Mouse (Mus musculus) embryonic facial prominence, embryonic 13.5 days (tissue): Measurements from ENCODE around the gene Trabd2b. TPM values are rescaled to one million over a fixed set of nuclear protein-coding genes. Genes with fewer than 3 reads are reported as not detected.

Experiments used
- ATAC-seq: fragments of 200-750 bp; cut with Nextera tagmentation; 2 replicates; pipeline ENCODE4 v1.8.0; 2017; ENCODE audit warnings: low read depth; ENCODE audit not compliant: insufficient number of reproducible peaks, insufficient read depth, low FRiP score, low TSS enrichment
- H3K27ac ChIP-seq: fragments of 300-500 bp; sonication (generic); 2 replicates; pipeline ENCODE4 v1.5.1; 2015; ENCODE audit warnings: moderate library complexity, mild to moderate bottlenecking, inconsistent platforms
- H3K27me3 ChIP-seq: fragments of 300-500 bp; sonication (generic); 2 replicates; pipeline ENCODE4 v1.6.1; 2015; ENCODE audit warnings: mild to moderate bottlenecking, inconsistent platforms
- H3K36me3 ChIP-seq: fragments of 300-500 bp; sonication (generic); 2 replicates; pipeline ENCODE4 v1.6.1; 2015; ENCODE audit warnings: mild to moderate bottlenecking, inconsistent platforms
- H3K4me1 ChIP-seq: fragments of 300-500 bp; sonication (generic); 2 replicates; pipeline ENCODE4 v1.6.1; 2015; ENCODE audit warnings: inconsistent platforms
- H3K4me2 ChIP-seq: fragments of 300-500 bp; sonication (generic); 2 replicates; pipeline ENCODE4 v1.6.1; 2015; ENCODE audit warnings: moderate library complexity, mild to moderate bottlenecking, inconsistent platforms
- H3K4me3 ChIP-seq: fragments of 300-500 bp; sonication (generic); 2 replicates; pipeline ENCODE4 v1.5.1; 2015; ENCODE audit warnings: mild to moderate bottlenecking, inconsistent platforms
- H3K9ac ChIP-seq: fragments of 300-500 bp; sonication (generic); 2 replicates; pipeline ENCODE4 v1.6.1; 2015; ENCODE audit warnings: mild to moderate bottlenecking, inconsistent platforms
- H3K9me3 ChIP-seq: fragments of 300-500 bp; sonication (generic); 2 replicates; pipeline ENCODE4 v1.6.1; 2016; ENCODE audit warnings: inconsistent platforms
- whole genome bisulfite sequencing: fragments of 180-500 bp; shearing (Covaris S2); methylation state at CpG from one replicate; pipeline ENCODE4 v1.1.7; 2015; ENCODE audit warnings: mixed read lengths; 5-methylcytosine and 5-hydroxymethylcytosine counted together
- polyA plus RNA-seq: library from polyadenylated mRNA; unstranded; fragments of >200 nt; fragmentation: Nextera tagmentation; extraction: Ambion mirVana; gene quantifications from 2 replicates; pipeline ENCODE4 v1.2.1, GENCODE M21; 2015

Gene Trabd2b
- polyA plus RNA-seq, 1 experiment from 2014 or later, result 1.7 TPM

GRCm38 (mm10) chr4:114636324-114636723, 229.8 kb downstream of the Trabd2b start:
- no peak overlapping the region for H3K4me2 ChIP-seq
- H3K9ac ChIP-seq, result no peak overlapping the region
- WGBS, result 79% methylated on average over 1 of the region's 1 CpGs
- H3K9me3 ChIP-seq, result no peaks in the 10 kb centered on the region
- no peaks in the 10 kb centered on the region for H3K4me1 ChIP-seq
- no peak overlapping the region for H3K4me3 ChIP-seq
- no peaks in the 10 kb centered on the region for H3K36me3 ChIP-seq
- no peak overlapping the region for H3K27ac ChIP-seq
- H3K27me3 ChIP-seq, result peaks cover 38% of the 10 kb centered on the region
- no peak for ATAC-seq

GRCm38 (mm10) chr4:114637120-114637519, 230.6 kb downstream of the Trabd2b start:
- Histone ChIP-seq H3K27me3 (peaks cover 43% of the 10 kb centered on the region), H3K4me2 (no peak overlapping the region), H3K36me3 (no peaks in the 10 kb centered on the region), H3K9me3 (no peaks in the 10 kb centered on the region), H3K4me1 (no peaks in the 10 kb centered on the region), H3K9ac (no peak overlapping the region), H3K4me3 (no peak overlapping the region), H3K27ac (no peak overlapping the region)
- 21% methylated on average over 3 of the region's 3 CpGs for WGBS
- no peak for ATAC-seq

GRCm38 (mm10) chr4:114642469-114642868, 235.9 kb downstream of the Trabd2b start:
- Histone ChIP-seq H3K27me3 (peaks cover 41% of the 10 kb centered on the region), H3K4me2 (no peak overlapping the region), H3K9ac (no peak overlapping the region), H3K27ac (no peak overlapping the region), H3K4me1 (no peaks in the 10 kb centered on the region), H3K4me3 (no peak overlapping the region), H3K9me3 (no peaks in the 10 kb centered on the region), H3K36me3 (no peaks in the 10 kb centered on the region)
- 88% methylated on average over 4 of the region's 4 CpGs for WGBS
- no peak for ATAC-seq

GRCm38 (mm10) chr4:114643679-114644208, 237.2 kb downstream of the Trabd2b start:
- 89% methylated on average over 20 of the region's 20 CpGs for WGBS
- no peaks in the 10 kb centered on the region for H3K36me3 ChIP-seq
- H3K4me3 ChIP-seq, result no peak overlapping the region
- no peak for ATAC-seq
- H3K27me3 ChIP-seq, result peaks cover 50% of the 10 kb centered on the region
- H3K9ac ChIP-seq, result no peak overlapping the region
- no peak overlapping the region for H3K27ac ChIP-seq
- no peak overlapping the region for H3K4me2 ChIP-seq
- peaks cover 3% of the 10 kb centered on the region; the same call in 1 of the 2 replicates for H3K4me1 ChIP-seq
- H3K9me3 ChIP-seq, result no peaks in the 10 kb centered on the region

GRCm38 (mm10) chr4:114645341-114645740, 238.8 kb downstream of the Trabd2b start:
- no peaks in the 10 kb centered on the region for H3K36me3 ChIP-seq
- peaks cover 53% of the 10 kb centered on the region for H3K27me3 ChIP-seq
- H3K4me2 ChIP-seq, result no peak overlapping the region
- H3K4me1 ChIP-seq, result peaks cover 5% of the 10 kb centered on the region; the same call in 1 of the 2 replicates
- H3K4me3 ChIP-seq, result no peak overlapping the region
- ATAC-seq, result no peak
- H3K27ac ChIP-seq, result no peak overlapping the region
- H3K9ac ChIP-seq, result no peak overlapping the region
- no peaks in the 10 kb centered on the region for H3K9me3 ChIP-seq

GRCm38 (mm10) chr4:114646825-114647681, 240.5 kb downstream of the Trabd2b start:
- 60% methylated on average over 13 of the region's 13 CpGs for WGBS
- Histone ChIP-seq H3K4me3 (no peak overlapping the region), H3K4me2 (no peak overlapping the region), H3K4me1 (peaks cover 5% of the 10 kb centered on the region; the same call in 1 of the 2 replicates), H3K36me3 (no peaks in the 10 kb centered on the region), H3K9me3 (no peaks in the 10 kb centered on the region), H3K27ac (no peak overlapping the region), H3K27me3 (peaks cover 65% of the 10 kb centered on the region), H3K9ac (no peak overlapping the region)
- no peak for ATAC-seq

- H3K4me2 ChIP-seq, result no peak overlapping the region
- WGBS, result 6% methylated on average over 4 of the region's 4 CpGs
- H3K4me1 ChIP-seq, result peaks cover 5% of the 10 kb centered on the region; the same call in 1 of the 2 replicates
- H3K4me3 ChIP-seq, result no peak overlapping the region
- H3K36me3 ChIP-seq, result no peaks in the 10 kb centered on the region
- H3K9me3 ChIP-seq, result no peaks in the 10 kb centered on the region
- H3K9ac ChIP-seq, result no peak overlapping the region
- ATAC-seq, result no peak
- H3K27ac ChIP-seq, result no peak overlapping the region
- peaks cover 62% of the 10 kb centered on the region for H3K27me3 ChIP-seq
These were observed 241.2 kb downstream of the Trabd2b start for GRCm38 (mm10) chr4:114647689-114648088.

- no peaks in the 10 kb centered on the region for H3K9me3 ChIP-seq
- peaks cover 68% of the 10 kb centered on the region for H3K27me3 ChIP-seq
- H3K9ac ChIP-seq, result no peak overlapping the region
- H3K4me2 ChIP-seq, result peak overlapping the region; percentile 23
- 13% methylated on average over 28 of the region's 28 CpGs for WGBS
- ATAC-seq, result no peak
- no peaks in the 10 kb centered on the region for H3K36me3 ChIP-seq
- H3K27ac ChIP-seq, result no peak overlapping the region
- H3K4me3 ChIP-seq, result no peak overlapping the region
- H3K4me1 ChIP-seq, result peaks cover 5% of the 10 kb centered on the region; the same call in 1 of the 2 replicates
These were observed 242.1 kb downstream of the Trabd2b start for GRCm38 (mm10) chr4:114648532-114649074.

- Histone ChIP-seq H3K4me2 (no peak overlapping the region), H3K4me1 (peaks cover 5% of the 10 kb centered on the region; the same call in 1 of the 2 replicates), H3K27me3 (peaks cover 67% of the 10 kb centered on the region), H3K4me3 (no peak overlapping the region), H3K9ac (no peak overlapping the region), H3K27ac (no peak overlapping the region), H3K9me3 (no peaks in the 10 kb centered on the region), H3K36me3 (no peaks in the 10 kb centered on the region)
- WGBS, result 77% methylated on average over 6 of the region's 6 CpGs
- ATAC-seq, result no peak
These were observed 244.0 kb downstream of the Trabd2b start for GRCm38 (mm10) chr4:114650551-114650950.

- Histone ChIP-seq H3K9ac (no peak overlapping the region), H3K27me3 (peaks cover 63% of the 10 kb centered on the region), H3K4me2 (no peak overlapping the region), H3K36me3 (no peaks in the 10 kb centered on the region), H3K9me3 (no peaks in the 10 kb centered on the region), H3K4me3 (no peak overlapping the region), H3K27ac (no peak overlapping the region), H3K4me1 (peaks cover 5% of the 10 kb centered on the region; the same call in 1 of the 2 replicates)
- WGBS, result 25% methylated on average over 3 of the region's 3 CpGs
- ATAC-seq, result no peak
These were observed 244.5 kb downstream of the Trabd2b start for GRCm38 (mm10) chr4:114651007-114651406.

GRCm38 (mm10) chr4:114651606-114652005, 245.1 kb downstream of the Trabd2b start:
- no peak overlapping the region for H3K27ac ChIP-seq
- no peak overlapping the region for H3K9ac ChIP-seq
- H3K36me3 ChIP-seq, result no peaks in the 10 kb centered on the region
- H3K4me2 ChIP-seq, result no peak overlapping the region
- peaks cover 5% of the 10 kb centered on the region; the same call in 1 of the 2 replicates for H3K4me1 ChIP-seq
- H3K27me3 ChIP-seq, result peaks cover 61% of the 10 kb centered on the region
- 68% methylated on average over 5 of the region's 5 CpGs for WGBS
- no peak for ATAC-seq
- H3K9me3 ChIP-seq, result no peaks in the 10 kb centered on the region
- no peak overlapping the region for H3K4me3 ChIP-seq

GRCm38 (mm10) chr4:114652400-114652799, 245.9 kb downstream of the Trabd2b start:
- Histone ChIP-seq H3K4me2 (no peak overlapping the region), H3K4me1 (peaks cover 5% of the 10 kb centered on the region; the same call in 1 of the 2 replicates), H3K27me3 (peaks cover 60% of the 10 kb centered on the region), H3K36me3 (no peaks in the 10 kb centered on the region), H3K9ac (no peak overlapping the region), H3K27ac (no peak overlapping the region), H3K4me3 (no peak overlapping the region), H3K9me3 (no peaks in the 10 kb centered on the region)
- 79% methylated on average over 4 of the region's 4 CpGs for WGBS
- no peak for ATAC-seq
